Mouse (Mus musculus) limb, embryonic 10.5 days (tissue): Measurements from ENCODE around the gene Fktn. TPM values are rescaled to one million over a fixed set of nuclear protein-coding genes. Genes with fewer than 3 reads are reported as not detected.
"Not testable (repeated sequence)": the region's sequence is repeated elsewhere in the genome, so short reads cannot be mapped to it uniquely, and the experiment has no call there.

Experiments
- DNase-seq: peaks from one replicate; pipeline ENCODE4 v3.0.0-alpha.2; 2017; ENCODE audit warnings: low spot score
- H3K27ac ChIP-seq: fragments of 300-500 bp; sonication (generic); 2 replicates; pipeline ENCODE4 v1.5.1; 2016; ENCODE audit warnings: mild to moderate bottlenecking
- H3K27me3 ChIP-seq: fragments of 300-500 bp; sonication (generic); 2 replicates; pipeline ENCODE4 v1.6.1; 2016; ENCODE audit warnings: low read depth, mild to moderate bottlenecking; ENCODE audit not compliant: poor library complexity, severe bottlenecking
- H3K36me3 ChIP-seq: fragments of 300-500 bp; sonication (generic); 2 replicates; pipeline ENCODE4 v1.6.1; 2016; ENCODE audit warnings: mild to moderate bottlenecking, moderate library complexity
- H3K4me1 ChIP-seq: fragments of 300-500 bp; sonication (generic); 2 replicates; pipeline ENCODE4 v1.6.1; 2016
- H3K4me3 ChIP-seq: fragments of 300-500 bp; sonication (generic); 2 replicates; pipeline ENCODE4 v1.5.1; 2016; ENCODE audit warnings: mild to moderate bottlenecking, moderate library complexity
- H3K9me3 ChIP-seq: fragments of 300-500 bp; sonication (generic); replicated peaks from 2 replicates; pipeline ENCODE4 v1.6.1; 2016; ENCODE audit warnings: mild to moderate bottlenecking
- WGBS: fragments of 180-500 bp; shearing (Covaris S2); methylation state at CpG from one replicate; pipeline ENCODE4 v1.1.7; 2016; 5-methylcytosine and 5-hydroxymethylcytosine counted together
- polyA plus RNA-seq: library from polyadenylated mRNA; unstranded; fragments of >200 nt; fragmentation: Nextera tagmentation; extraction: Ambion mirVana; gene quantifications from 2 replicates; pipeline ENCODE4 v1.2.1, GENCODE M21; 2016

Gene Fktn
- polyA plus RNA-seq, 1 experiment from 2014 or later = 18.4 TPM

- not testable (repeated sequence) for H3K9me3 ChIP-seq, DNase-seq, H3K4me1 ChIP-seq, H3K27me3 ChIP-seq, H3K4me3 ChIP-seq, H3K27ac ChIP-seq, H3K36me3 ChIP-seq
- WGBS = 84% methylated on average over 6 of the region's 6 CpGs
Measured at GRCm38 (mm10) chr4:53806428-53806827, 92.6 kb downstream of the Fktn start.

- H3K9me3 ChIP-seq = no peaks in the 10 kb centered on the region
- no peak for DNase-seq
- whole genome bisulfite sequencing = 72% methylated on average over 5 of the region's 5 CpGs
Measured at GRCm38 (mm10) chr4:53818320-53818719, 104.5 kb downstream of the Fktn start.

GRCm38 (mm10) chr4:53823697-53824096 is 109.9 kb downstream of the Fktn start:
- H3K27me3 ChIP-seq = no peaks in the 10 kb centered on the region
- no peaks in the 10 kb centered on the region for H3K9me3 ChIP-seq
- 73% methylated on average over 6 of the region's 6 CpGs for WGBS
- peaks cover 4% of the 10 kb centered on the region; the same call in 1 of the 2 replicates for H3K4me1 ChIP-seq
- DNase-seq = no peak
- no peak overlapping the region for H3K4me3 ChIP-seq
- no peaks in the 10 kb centered on the region for H3K36me3 ChIP-seq
- no peak overlapping the region for H3K27ac ChIP-seq

More at GRCm38 (mm10) chr4:53818320-53818719, 104.5 kb downstream of the Fktn start:
- Histone ChIP-seq H3K4me1 (no peaks in the 10 kb centered on the region), H3K27ac (no peak overlapping the region), H3K27me3 (no peaks in the 10 kb centered on the region), H3K36me3 (no peaks in the 10 kb centered on the region), H3K4me3 (no peak overlapping the region)

- no peaks in the 10 kb centered on the region for H3K36me3 ChIP-seq
- H3K27ac ChIP-seq = no peak overlapping the region
- WGBS = 58% methylated on average over 4 of the region's 4 CpGs
- no peaks in the 10 kb centered on the region for H3K9me3 ChIP-seq
- H3K27me3 ChIP-seq = no peaks in the 10 kb centered on the region
- DNase-seq = no peak
- no peak overlapping the region for H3K4me3 ChIP-seq
- peaks cover 4% of the 10 kb centered on the region; the same call in 1 of the 2 replicates for H3K4me1 ChIP-seq
Measured at GRCm38 (mm10) chr4:53824831-53825230, 111.0 kb downstream of the Fktn start.

GRCm38 (mm10) chr4:53825821-53826605 is 112.2 kb downstream of the Fktn start, which contains the start of gene Tmem38b:
TSS of gene Tmem38b (plus strand) at chr4:53826045.
- 1% methylated on average over 55 of the region's 55 CpGs for WGBS
- no peaks in the 10 kb centered on the region for H3K36me3 ChIP-seq
- H3K4me3 ChIP-seq = peak within 1 kb of the TSS; percentile 78
- H3K27ac ChIP-seq = peak within 1 kb of the TSS; percentile 82
- peak; percentile 92 for DNase-seq
- peaks cover 4% of the 10 kb centered on the region; the same call in 1 of the 2 replicates for H3K4me1 ChIP-seq
- no peaks in the 10 kb centered on the region for H3K27me3 ChIP-seq
- no peaks in the 10 kb centered on the region for H3K9me3 ChIP-seq

GRCm38 (mm10) chr4:53826641-53827248 is 112.9 kb downstream of the Fktn start:
- Histone ChIP-seq H3K27ac (no peak overlapping the region), H3K4me1 (peaks cover 4% of the 10 kb centered on the region; the same call in 1 of the 2 replicates), H3K36me3 (no peaks in the 10 kb centered on the region), H3K4me3 (peak overlapping the region; percentile 78), H3K9me3 (no peaks in the 10 kb centered on the region), H3K27me3 (no peaks in the 10 kb centered on the region)
- 27% methylated on average over 11 of the region's 11 CpGs for WGBS
- DNase-seq = no peak

Other genes with a start within 250 kb of the Fktn start
- gene Fsd1l, start 82.5 kb upstream of the Fktn start, polyA plus RNA-seq = 11.5 and 12.9 TPM in 2 replicates
- 0.13 and 0.21 TPM in 2 replicates for gene Tal2, start 65.7 kb downstream of the Fktn start, polyA plus RNA-seq
- gene Tmem38b, start 112.0 kb downstream of the Fktn start, polyA plus RNA-seq = 3.8 and 4.0 TPM in 2 replicates